ENCODE assay signal across 9 mouse cellular contexts in genomic region chr4:150226818-150227688, GRCm38 (mm10). TPM values are rescaled to one million over a fixed set of nuclear protein-coding genes. Genes with fewer than 3 reads are reported as not detected.
DNase-seq lines count a peak whose midpoint lies in the region; ATAC-seq and TF ChIP-seq lines count a peak whose summit lies in the region.
"Had no signal": no experiment of that assay in that cellular context is flagged by ENCODE, and none has a peak within 500 bp of the region (broad histone marks: within the 10 kb centered on the region; RNA-seq: fewer than 3 reads in every experiment).

No protein-coding gene starts in this region.

- H3K4me1 ChIP-seq in embryonic facial prominence, embryonic 14.5 days (ENCODE audit: control insufficient read depth, insufficient read depth, low read length) = peaks cover 19% of the 10 kb centered on the region
- H3K4me1 ChIP-seq in thymus, adult 2 months (replicated peaks; ENCODE audit: control insufficient read depth, insufficient read depth, low read length) = peaks cover 21% of the 10 kb centered on the region

- TF ChIP-seq CTCF in thymus, adult 2 months (IDR thresholded peaks at IDR 0.05; ENCODE audit: borderline replicate concordance, control insufficient read depth, extremely low read depth, insufficient read depth, low read length, poor library complexity) = no peak

- ATAC-seq in embryonic facial prominence, embryonic 14.5 days (ENCODE audit: low read depth) = peak; percentile 73

- no peak for TF ChIP-seq POLR2A in thymus, adult 2 months (IDR thresholded peaks at IDR 0.05; ENCODE audit: control insufficient read depth, extremely low read depth, insufficient read depth, low read length, poor library complexity)

- no peak overlapping the region for H3K4me2 ChIP-seq in embryonic facial prominence, embryonic 14.5 days (ENCODE audit: low read depth, low read length)

- no peak overlapping the region for H3K4me3 ChIP-seq in embryonic facial prominence, embryonic 14.5 days (ENCODE audit: low read depth, low read length)
- H3K4me3 ChIP-seq in thymus, adult 2 months (ENCODE audit: control insufficient read depth, insufficient read depth, low read length) = no peak overlapping the region
- H3K4me3 ChIP-seq: megakaryocyte, embryonic 14.5 days had no signal

- H3K27me3 ChIP-seq in embryonic facial prominence, embryonic 14.5 days (replicated peaks; ENCODE audit: control insufficient read depth, insufficient read depth, low read length) = no peaks in the 10 kb centered on the region
- H3K27me3 ChIP-seq in thymus, adult 2 months (ENCODE audit: control insufficient read depth, insufficient read depth, low read length) = no peaks in the 10 kb centered on the region

- peak; percentile 96 for DNase-seq in heart, adult 11 months
- DNase-seq in heart, postnatal 25 days (ENCODE audit: low spot score) = no peak
- peak; percentile 84 for DNase-seq in NIH3T3 (ENCODE audit: low read depth)
- DNase-seq in embryonic facial prominence, embryonic 14.5 days (ENCODE audit: low spot score) = peak; percentile 81
- DNase-seq in heart, postnatal 10 days = peak; percentile 84
- DNase-seq in left cerebral cortex, postnatal 10 days (ENCODE audit: extremely low spot score in 1 of 2, low spot score in 2 of 2) = peak; percentile 82 to 87
- peak; percentile 63 to 74 for DNase-seq in right cerebral cortex, postnatal 36 days (ENCODE audit: low spot score in 2 of 2)
- no peak for DNase-seq in thymus, adult 2 months

- 41% methylated on average over 7 of the region's 7 CpGs for WGBS in embryonic facial prominence, embryonic 14.5 days
- 65% methylated on average over 7 of the region's 7 CpGs for WGBS in thymus, adult 2 months

- intact Hi-C loops in heart, postnatal 25 days (cut with DNase I) = no loop called here
- intact Hi-C loops in heart, postnatal 10 days (cut with DNase I) = no loop called here
- intact Hi-C loops in left cerebral cortex, postnatal 10 days (cut with DNase I) = loop anchor here (10.0 kb wide), 1 partner anchor 92 kb away; no protein-coding TSS in a partner anchor

- no peak overlapping the region for H3K9ac ChIP-seq in embryonic facial prominence, embryonic 14.5 days (ENCODE audit: low read depth, low read length)

- H3K9me3 ChIP-seq in embryonic facial prominence, embryonic 14.5 days (ENCODE audit: control insufficient read depth, low read length) = no peaks in the 10 kb centered on the region

- peak overlapping the region; percentile 45 for H3K27ac ChIP-seq in embryonic facial prominence, embryonic 14.5 days (replicated peaks; ENCODE audit: low read depth, low read length)
- no peak overlapping the region for H3K27ac ChIP-seq in thymus, adult 2 months (ENCODE audit: control insufficient read depth, insufficient read depth, low read length)

- H3K36me3 ChIP-seq in embryonic facial prominence, embryonic 14.5 days (ENCODE audit: control insufficient read depth, insufficient read depth, low read length) = no peaks in the 10 kb centered on the region
- no peaks in the 10 kb centered on the region for H3K36me3 ChIP-seq in thymus, adult 2 months (ENCODE audit: control insufficient read depth, insufficient read depth, low read length)

RNA-seq across cellular contexts. Expression of gene Eno1, which starts 9.5 kb away (rescaled TPM):
- 100 to 1,000 TPM; 119 to 136 TPM for total RNA-seq in heart, postnatal 25 days (2021)
- polyA plus RNA-seq in embryonic facial prominence, embryonic 14.5 days (2014; fragmentation: Nextera tagmentation; extraction: Ambion mirVana) = 1,320 and 1,483 TPM in 2 replicates
- total RNA-seq in heart, postnatal 10 days (2021) = 100 to 1,000 TPM; 231 to 243 TPM
- total RNA-seq in left cerebral cortex, postnatal 10 days (2021) = 100 to 1,000 TPM; 308 to 325 TPM
- 296 and 344 TPM in 2 replicates for polyA plus RNA-seq in thymus, adult 2 months (2012; rRNA removed)

RNA-seq across cellular contexts. Expression of gene Car6, which starts 25.9 kb away (rescaled TPM):
- total RNA-seq in heart, postnatal 25 days (2021) = not detected
- polyA plus RNA-seq in embryonic facial prominence, embryonic 14.5 days (2014; fragmentation: Nextera tagmentation; extraction: Ambion mirVana) = not detected in 2 replicates
- total RNA-seq in heart, postnatal 10 days (2021) = not detected
- total RNA-seq in left cerebral cortex, postnatal 10 days (2021) = not detected
- 0.31 and 0.40 TPM in 2 replicates for polyA plus RNA-seq in thymus, adult 2 months (2012; rRNA removed)

RNA-seq across cellular contexts. Expression of gene Rere, which starts 54.4 kb away (rescaled TPM):
- 10 to 100 TPM; 37.8 to 51.5 TPM for total RNA-seq in heart, postnatal 25 days (2021)
- polyA plus RNA-seq in embryonic facial prominence, embryonic 14.5 days (2014; fragmentation: Nextera tagmentation; extraction: Ambion mirVana) = 28.7 and 32.0 TPM in 2 replicates
- 10 to 100 TPM; 62.1 to 68.0 TPM for total RNA-seq in heart, postnatal 10 days (2021)
- 10 to 100 TPM; 85.3 to 88.9 TPM for total RNA-seq in left cerebral cortex, postnatal 10 days (2021)
- polyA plus RNA-seq in thymus, adult 2 months (2012; rRNA removed) = 52.5 and 62.1 TPM in 2 replicates

Comparison
In these comparisons a context has a peak if more than half of its experiments do, and no peak if none do; other contexts are left out.
1. DNase-seq: peak in heart, adult 11 months (single experiment), NIH3T3 (single experiment), embryonic facial prominence, embryonic 14.5 days (single experiment), heart, postnatal 10 days (2 of 2), left cerebral cortex, postnatal 10 days (2 of 2) and right cerebral cortex, postnatal 36 days (2 of 2); none in heart, postnatal 25 days (single experiment) and thymus, adult 2 months (single experiment).